Comparison of ENCODE assay signal across 8 mouse cellular contexts in the genomic region with DNA sequence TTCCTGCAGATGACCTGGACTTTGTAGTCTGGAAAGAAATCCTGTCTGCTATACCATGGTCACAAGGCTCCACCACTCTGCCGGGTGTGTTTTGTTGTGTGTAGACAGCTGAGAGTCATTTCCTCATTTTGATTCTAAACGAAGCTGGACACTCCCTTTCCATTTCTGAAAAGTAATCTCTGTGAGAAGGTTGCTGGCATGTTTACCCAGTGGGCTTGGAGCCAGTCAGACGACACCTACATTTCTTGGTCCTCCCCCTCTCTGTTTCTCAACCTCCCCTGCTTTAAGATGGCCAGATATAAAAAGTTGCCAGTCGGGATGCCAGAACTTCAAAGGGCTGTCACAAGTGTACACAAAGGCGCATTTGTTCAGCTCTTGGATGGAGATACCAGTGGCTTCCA.
DNase-seq lines count a peak whose midpoint lies in the region; ATAC-seq lines count a peak whose summit lies in the region.

No protein-coding gene starts in this region.

- peak; percentile 27; the same call in 1 of the 2 replicates for ATAC-seq in midbrain, embryonic 11.5 days (ENCODE audit: low FRiP score)
- ATAC-seq in embryonic facial prominence, embryonic 14.5 days (ENCODE audit: low read depth): peak; percentile 83
- no peak for ATAC-seq in frontal cortex, adult (ENCODE audit: low TSS enrichment)
- ATAC-seq in megakaryocyte-erythroid progenitor cell, adult 5-6 weeks (replicated peaks; ENCODE audit: low FRiP score, low TSS enrichment, poor library complexity, severe bottlenecking): no peak

- 41% methylated on average over 5 of the region's 5 CpGs for WGBS in midbrain, embryonic 11.5 days
- 43% methylated on average over 5 of the region's 5 CpGs for WGBS in midbrain, embryonic 10.5 days
- 6% methylated on average over 5 of the region's 5 CpGs for WGBS in embryonic facial prominence, embryonic 14.5 days

- no peak overlapping the region for H3K27ac ChIP-seq in midbrain, embryonic 11.5 days (ENCODE audit: low read depth, low read length)
- no peak overlapping the region for H3K27ac ChIP-seq in midbrain, embryonic 10.5 days (replicated peaks)
- H3K27ac ChIP-seq in embryonic facial prominence, embryonic 14.5 days (replicated peaks; ENCODE audit: low read depth, low read length): peak overlapping the region; percentile 50; the same call in 1 of the 2 replicates

- no peak for DNase-seq in midbrain, embryonic 11.5 days (ENCODE audit: low spot score, missing footprints)
- DNase-seq in midbrain, embryonic 10.5 days (ENCODE audit: low spot score): no peak
- DNase-seq in embryonic facial prominence, embryonic 14.5 days (ENCODE audit: low spot score): peak; percentile 83
- DNase-seq in kidney, postnatal 10 days: peak; percentile 24
- DNase-seq in testis, postnatal 14 days (ENCODE audit: low spot score): peak; percentile 70
- no peak for DNase-seq in spleen, postnatal 10 days (ENCODE audit: low spot score in 2 of 2)

- H3K4me1 ChIP-seq in midbrain, embryonic 11.5 days (ENCODE audit: control insufficient read depth, insufficient read depth, low read length): no peaks in the 10 kb centered on the region
- H3K4me1 ChIP-seq in midbrain, embryonic 10.5 days: peaks cover 8% of the 10 kb centered on the region; the same call in 1 of the 2 replicates
- no peaks in the 10 kb centered on the region for H3K4me1 ChIP-seq in embryonic facial prominence, embryonic 14.5 days (ENCODE audit: control insufficient read depth, insufficient read depth, low read length)

- no peaks in the 10 kb centered on the region for H3K36me3 ChIP-seq in midbrain, embryonic 11.5 days (ENCODE audit: control insufficient read depth, insufficient read depth, low read length)
- H3K36me3 ChIP-seq in midbrain, embryonic 10.5 days: no peaks in the 10 kb centered on the region
- H3K36me3 ChIP-seq in embryonic facial prominence, embryonic 14.5 days (ENCODE audit: control insufficient read depth, insufficient read depth, low read length): no peaks in the 10 kb centered on the region

- no peaks in the 10 kb centered on the region for H3K27me3 ChIP-seq in midbrain, embryonic 11.5 days (ENCODE audit: control insufficient read depth, insufficient read depth, low read length)
- H3K27me3 ChIP-seq in midbrain, embryonic 10.5 days (ENCODE audit: low read depth, poor library complexity, severe bottlenecking): no peaks in the 10 kb centered on the region
- no peaks in the 10 kb centered on the region for H3K27me3 ChIP-seq in embryonic facial prominence, embryonic 14.5 days (replicated peaks; ENCODE audit: control insufficient read depth, insufficient read depth, low read length)

- no peaks in the 10 kb centered on the region for H3K9me3 ChIP-seq in midbrain, embryonic 11.5 days (ENCODE audit: control insufficient read depth, low read length)
- H3K9me3 ChIP-seq in midbrain, embryonic 10.5 days (replicated peaks): no peaks in the 10 kb centered on the region
- peaks cover 9% of the 10 kb centered on the region; the same call in 1 of the 2 replicates for H3K9me3 ChIP-seq in embryonic facial prominence, embryonic 14.5 days (ENCODE audit: control insufficient read depth, low read length)

- H3K4me3 ChIP-seq in midbrain, embryonic 11.5 days (ENCODE audit: low read depth, low read length): no peak overlapping the region
- H3K4me3 ChIP-seq in midbrain, embryonic 10.5 days: no peak overlapping the region
- no peak overlapping the region for H3K4me3 ChIP-seq in embryonic facial prominence, embryonic 14.5 days (ENCODE audit: low read depth, low read length)

- no peak overlapping the region for H3K9ac ChIP-seq in midbrain, embryonic 11.5 days (ENCODE audit: low read length)
- H3K9ac ChIP-seq in embryonic facial prominence, embryonic 14.5 days (ENCODE audit: low read depth, low read length): no peak overlapping the region

- H3K4me2 ChIP-seq in midbrain, embryonic 11.5 days: no peak overlapping the region
- no peak overlapping the region for H3K4me2 ChIP-seq in embryonic facial prominence, embryonic 14.5 days (ENCODE audit: low read depth, low read length)

Comparison
In these comparisons a context has a peak if more than half of its experiments do, and no peak if none do; other contexts are left out.
1. ATAC-seq: peak in midbrain, embryonic 11.5 days (single experiment) and embryonic facial prominence, embryonic 14.5 days (single experiment); none in frontal cortex, adult (single experiment) and megakaryocyte-erythroid progenitor cell, adult 5-6 weeks (single experiment).
2. DNase-seq: peak in embryonic facial prominence, embryonic 14.5 days (single experiment), kidney, postnatal 10 days (single experiment) and testis, postnatal 14 days (single experiment); none in midbrain, embryonic 11.5 days (single experiment), midbrain, embryonic 10.5 days (single experiment) and spleen, postnatal 10 days (0 of 2).